Comparison of ENCODE assay signal across 10 mouse cellular contexts in genomic region chr13:63609734-63610133, GRCm38 (mm10). TPM values are rescaled to one million over a fixed set of nuclear protein-coding genes. Genes with fewer than 3 reads are reported as not detected.
DNase-seq lines count a peak whose midpoint lies in the region; ATAC-seq lines count a peak whose summit lies in the region.
"Had no signal": no experiment of that assay in that cellular context is flagged by ENCODE, and none has a peak within 500 bp of the region (broad histone marks: within the 10 kb centered on the region; RNA-seq: fewer than 3 reads in every experiment).

No protein-coding gene starts in this region.

- H3K4me3 ChIP-seq in kidney, embryonic 14.5 days (ENCODE audit: low read length), result no peak overlapping the region
- H3K4me3 ChIP-seq in neural tube, embryonic 15.5 days (replicated peaks), result no peak overlapping the region
- H3K4me3 ChIP-seq in limb, embryonic 12.5 days (replicated peaks), result no peak overlapping the region
- H3K4me3 ChIP-seq: hindbrain, embryonic 13.5 days had no signal

- no peak for DNase-seq in kidney, postnatal 36 days
- peak; percentile 27 for DNase-seq in neural tube, embryonic 10.5 days (ENCODE audit: extremely low spot score, low spot score)
- DNase-seq in retina, embryonic 14.5 days (ENCODE audit: low spot score), result no peak
- DNase-seq in urinary bladder, postnatal 10 days (ENCODE audit: low spot score), result no peak
- DNase-seq: adrenal gland, adult 2 months; cerebellum, postnatal 25 days had no signal

- peak; percentile 57 for ATAC-seq in kidney, embryonic 14.5 days (ENCODE audit: low FRiP score, low TSS enrichment)
- no peak for ATAC-seq in neural tube, embryonic 15.5 days (ENCODE audit: low FRiP score)
- ATAC-seq in limb, embryonic 12.5 days (ENCODE audit: insufficient number of reproducible peaks, insufficient read depth, low FRiP score, low TSS enrichment, low read depth), result peak; percentile 52; the same call in 1 of the 2 replicates

- H3K27me3 ChIP-seq in kidney, embryonic 14.5 days (ENCODE audit: control insufficient read depth, insufficient read depth, low read length), result no peaks in the 10 kb centered on the region
- H3K27me3 ChIP-seq in neural tube, embryonic 15.5 days (replicated peaks), result no peaks in the 10 kb centered on the region
- no peaks in the 10 kb centered on the region for H3K27me3 ChIP-seq in limb, embryonic 12.5 days

- peak overlapping the region; percentile 13 for H3K4me2 ChIP-seq in kidney, embryonic 14.5 days (replicated peaks; ENCODE audit: low read depth, low read length)
- no peak overlapping the region for H3K4me2 ChIP-seq in neural tube, embryonic 15.5 days
- peak overlapping the region; percentile 20 for H3K4me2 ChIP-seq in limb, embryonic 12.5 days
- H3K4me2 ChIP-seq: hindbrain, embryonic 13.5 days had no signal

- H3K9me3 ChIP-seq in kidney, embryonic 14.5 days (ENCODE audit: control insufficient read depth, low read length), result no peaks in the 10 kb centered on the region
- no peaks in the 10 kb centered on the region for H3K9me3 ChIP-seq in neural tube, embryonic 15.5 days (replicated peaks)
- H3K9me3 ChIP-seq in limb, embryonic 12.5 days, result no peaks in the 10 kb centered on the region
- H3K9me3 ChIP-seq: hindbrain, embryonic 13.5 days had no signal

- H3K4me1 ChIP-seq in kidney, embryonic 14.5 days (ENCODE audit: control insufficient read depth, insufficient read depth, low read length), result peaks cover 20% of the 10 kb centered on the region
- peaks cover 6% of the 10 kb centered on the region; the same call in 1 of the 2 replicates for H3K4me1 ChIP-seq in neural tube, embryonic 15.5 days
- H3K4me1 ChIP-seq in limb, embryonic 12.5 days (replicated peaks), result peaks cover 35% of the 10 kb centered on the region

- H3K9ac ChIP-seq in kidney, embryonic 14.5 days (ENCODE audit: low read depth, low read length), result no peak overlapping the region
- H3K9ac ChIP-seq in neural tube, embryonic 15.5 days (replicated peaks), result no peak overlapping the region
- H3K9ac ChIP-seq in limb, embryonic 12.5 days (replicated peaks), result no peak overlapping the region
- H3K9ac ChIP-seq: hindbrain, embryonic 13.5 days had no signal

- WGBS in kidney, embryonic 14.5 days, result 6% methylated on average over 10 of the region's 10 CpGs
- WGBS in neural tube, embryonic 15.5 days, result 34% methylated on average over 10 of the region's 10 CpGs
- WGBS in limb, embryonic 12.5 days, result 5% methylated on average over 10 of the region's 10 CpGs

- H3K27ac ChIP-seq in kidney, embryonic 14.5 days (ENCODE audit: low read depth, low read length), result no peak overlapping the region
- H3K27ac ChIP-seq in neural tube, embryonic 15.5 days (replicated peaks), result no peak overlapping the region
- no peak overlapping the region for H3K27ac ChIP-seq in limb, embryonic 12.5 days
- H3K27ac ChIP-seq: hindbrain, embryonic 13.5 days had no signal

- H3K36me3 ChIP-seq in kidney, embryonic 14.5 days (ENCODE audit: control insufficient read depth, insufficient read depth, low read length), result no peaks in the 10 kb centered on the region
- H3K36me3 ChIP-seq in neural tube, embryonic 15.5 days, result no peaks in the 10 kb centered on the region
- no peaks in the 10 kb centered on the region for H3K36me3 ChIP-seq in limb, embryonic 12.5 days
- H3K36me3 ChIP-seq: hindbrain, embryonic 13.5 days had no signal

RNA-seq across cellular contexts. Expression of gene Ptch1, which starts 36.3 kb away (rescaled TPM):
- polyA plus RNA-seq in kidney, embryonic 14.5 days (2014; fragmentation: Nextera tagmentation; extraction: Ambion mirVana), result 17.9 and 28.2 TPM in 2 replicates
- 16.9 and 17.5 TPM in 2 replicates for polyA plus RNA-seq in neural tube, embryonic 15.5 days (2015; fragmentation: Nextera tagmentation; extraction: Ambion mirVana)
- 21.6 and 23.0 TPM in 2 replicates for polyA plus RNA-seq in limb, embryonic 12.5 days (2016; fragmentation: Nextera tagmentation; extraction: Ambion mirVana)
